Mouse (Mus musculus): ENCODE data around the gene Pabpc4. TPM values are rescaled to one million over a fixed set of nuclear protein-coding genes. Genes with fewer than 3 reads are reported as not detected.
A peak's percentile ranks its signal among the peaks of the same experiment; 100 is the strongest.

Gene Pabpc4
- total and polyA plus RNA-seq, 3 experiments: 206 to 444 (median 318) TPM

DNA sequence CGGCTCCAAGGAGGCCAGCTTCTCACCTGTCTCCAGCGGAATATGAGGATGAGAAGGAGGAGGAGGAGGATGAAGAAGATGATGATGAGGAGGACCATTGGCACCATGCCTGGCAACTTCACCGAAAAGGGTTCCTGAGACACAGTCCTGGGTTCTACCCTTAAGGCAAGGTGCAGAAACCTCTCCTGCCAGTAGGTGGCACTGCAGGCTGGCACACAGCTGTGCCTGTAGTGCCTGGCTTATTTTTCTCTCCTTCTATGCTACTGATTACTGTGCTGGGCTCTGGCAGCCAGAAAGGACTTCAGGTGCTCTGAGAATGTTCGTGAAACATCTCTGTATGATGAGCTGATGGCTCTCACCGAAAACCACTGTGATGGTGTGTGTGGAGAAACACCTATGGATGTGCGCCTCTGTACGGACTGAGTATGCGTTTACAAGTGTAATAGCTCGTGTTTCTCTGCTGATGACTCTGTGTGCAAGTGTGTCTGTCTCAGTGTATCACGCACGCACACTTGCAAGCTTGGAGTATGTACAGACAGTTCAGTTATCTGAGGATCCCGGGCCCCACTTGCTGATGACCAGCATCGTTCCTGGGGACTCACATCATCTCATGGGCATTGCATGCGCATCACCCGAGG is 42.3 kb upstream of the Pabpc4 start:
- TF ChIP-seq JUND (conservative IDR thresholded peaks at IDR 0.05; ENCODE audit: low read depth, low read length) (no peak), ZC3H11A (IDR thresholded peaks at IDR 0.05; ENCODE audit: low read depth, low read length) (peak; percentile 63; the same call in 1 of the 2 replicates), CHD1 (IDR thresholded peaks at IDR 0.05; ENCODE audit: low read depth, low read length) (no peak), CTCF (conservative IDR thresholded peaks at IDR 0.05 in 1 of 2, IDR thresholded peaks at IDR 0.05 in 1 of 2; ENCODE audit: low read depth in 2 of 2, low read length in 2 of 2) (peak; percentile 94), SMC3 (IDR thresholded peaks at IDR 0.05; ENCODE audit: low read depth, low read length) (peak; percentile 92), UBTF (IDR thresholded peaks at IDR 0.05; ENCODE audit: low read depth, low read length) (no peak), NELFE (IDR thresholded peaks at IDR 0.05; ENCODE audit: low read depth, low read length) (peak; percentile 18; the same call in 1 of the 2 replicates), RAD21 (IDR thresholded peaks at IDR 0.05; ENCODE audit: low read depth, low read length) (peak; percentile 96), ZNF384 (IDR thresholded peaks at IDR 0.05; ENCODE audit: low read depth, low read length) (no peak), TCF12 (IDR thresholded peaks at IDR 0.05; ENCODE audit: low read depth, low read length) (0 out of 2 replicates have a peak, but pooled peaks have one; percentile 18)
- H3K79me2 ChIP-seq (replicated peaks; ENCODE audit: control insufficient read depth, extremely low read depth, insufficient read depth, poor library complexity, severe bottlenecking): no peaks in the 10 kb centered on the region
- no peak overlapping the region for H3K4me3 ChIP-seq (replicated peaks in 1 of 3; ENCODE audit: low read depth in 2 of 3, low read length in 2 of 3, poor library complexity in 1 of 3)
- peaks cover 3% of the 10 kb centered on the region for H3K9me3 ChIP-seq (replicated peaks; ENCODE audit: low read length)
- peak; percentile 61 for DNase-seq (ENCODE audit: extremely low read depth)
- H3K27ac ChIP-seq (ENCODE audit: insufficient read depth, low read depth): no peak overlapping the region
- no peak overlapping the region for H3K9ac ChIP-seq (ENCODE audit: insufficient read depth, low read depth)
- dilution Hi-C loops (cut with MboI; ENCODE audit: extremely low pct_ligation_motif_present, extremely low pct_unique_long_range_greater_than_20kb, low sequenced_read_pairs): no loop called here
- H3K36me3 ChIP-seq (replicated peaks in 1 of 2; ENCODE audit: control insufficient read depth in 1 of 2, insufficient read depth in 1 of 2, low read length in 1 of 2): no peaks in the 10 kb centered on the region
- H3K4me1 ChIP-seq (ENCODE audit: control insufficient read depth in 1 of 2, insufficient read depth in 2 of 2): peaks cover 0 to 4% of the 10 kb centered on the region in 2 experiments; a peak in 1 of 4 replicates
- in situ Hi-C loops (cut with MboI; ENCODE audit: low pct_ligation_motif_present, low pct_unique_long_range_greater_than_20kb, low sequenced_read_pairs): loop anchor here (5.0 kb wide), 1 partner anchor 42 kb away; the partner anchor contains the start of gene Pabpc4
- H3K27me3 ChIP-seq (replicated peaks): peaks cover 64% of the 10 kb centered on the region
- H3K4me2 ChIP-seq (ENCODE audit: insufficient read depth, low read depth, poor library complexity, severe bottlenecking): no peak overlapping the region

DNA sequence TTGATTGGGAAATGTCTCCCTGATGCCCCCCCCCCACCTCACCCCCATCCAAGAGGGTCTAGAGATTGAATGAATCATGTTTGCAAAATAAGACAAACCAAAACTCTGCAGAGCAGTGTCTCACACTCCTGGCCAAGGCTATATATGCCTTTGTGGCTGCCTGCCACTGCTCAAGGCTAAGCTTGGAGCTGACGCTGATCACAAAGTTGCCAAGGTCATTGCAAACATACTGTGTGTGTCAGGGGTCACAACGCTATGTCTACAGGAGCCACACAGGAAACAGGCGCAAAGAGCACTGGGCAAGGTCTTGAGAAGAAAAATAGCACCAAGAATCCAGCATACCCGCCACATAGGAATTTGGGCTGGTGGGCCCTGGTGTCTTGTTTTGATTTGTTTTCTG is 41.5 kb upstream of the Pabpc4 start:
- H3K36me3 ChIP-seq (replicated peaks in 1 of 2; ENCODE audit: control insufficient read depth in 1 of 2, insufficient read depth in 1 of 2, low read length in 1 of 2): no peaks in the 10 kb centered on the region
- H3K4me1 ChIP-seq (ENCODE audit: control insufficient read depth in 1 of 2, insufficient read depth in 2 of 2): peaks cover 0 to 5% of the 10 kb centered on the region in 2 experiments; a peak in 1 of 4 replicates
- H3K4me3 ChIP-seq (replicated peaks in 1 of 3; ENCODE audit: low read depth in 2 of 3, low read length in 2 of 3, poor library complexity in 1 of 3): no peak overlapping the region
- in situ Hi-C loops (cut with MboI; ENCODE audit: low pct_ligation_motif_present, low pct_unique_long_range_greater_than_20kb, low sequenced_read_pairs) (loop anchor here (5.0 kb wide), 1 partner anchor 42 kb away; the partner anchor contains the start of gene Pabpc4), dilution Hi-C loops (cut with MboI; ENCODE audit: extremely low pct_ligation_motif_present, extremely low pct_unique_long_range_greater_than_20kb, low sequenced_read_pairs) (no loop called here)
- H3K27ac ChIP-seq (ENCODE audit: insufficient read depth, low read depth): no peak overlapping the region
- TF ChIP-seq MXI1 (IDR thresholded peaks at IDR 0.05; ENCODE audit: low read depth, low read length) (no peak), ZC3H11A (IDR thresholded peaks at IDR 0.05; ENCODE audit: low read depth, low read length) (no peak), USF2 (conservative IDR thresholded peaks at IDR 0.05; ENCODE audit: low read depth, low read length) (no peak), HCFC1 (IDR thresholded peaks at IDR 0.05; ENCODE audit: low read depth, low read length) (no peak), BHLHE40 (IDR thresholded peaks at IDR 0.05; ENCODE audit: low read depth, low read length) (no peak), MAFK (IDR thresholded peaks at IDR 0.05; ENCODE audit: insufficient replicate concordance, low read length) (no peak), GABPA (IDR thresholded peaks at IDR 0.05; ENCODE audit: insufficient replicate concordance, low read depth, low read length) (no peak), JUND (conservative IDR thresholded peaks at IDR 0.05; ENCODE audit: low read depth, low read length) (no peak), ZNF384 (IDR thresholded peaks at IDR 0.05; ENCODE audit: low read depth, low read length) (no peak)
- no peak overlapping the region for H3K4me2 ChIP-seq (ENCODE audit: insufficient read depth, low read depth, poor library complexity, severe bottlenecking)
- no peaks in the 10 kb centered on the region for H3K79me2 ChIP-seq (replicated peaks; ENCODE audit: control insufficient read depth, extremely low read depth, insufficient read depth, poor library complexity, severe bottlenecking)
- no peak for DNase-seq (ENCODE audit: extremely low read depth)
- H3K27me3 ChIP-seq (replicated peaks): peaks cover 62% of the 10 kb centered on the region
- peaks cover 3% of the 10 kb centered on the region for H3K9me3 ChIP-seq (replicated peaks; ENCODE audit: low read length)
- no peak overlapping the region for H3K9ac ChIP-seq (ENCODE audit: insufficient read depth, low read depth)
